Mouse (Mus musculus) hindbrain, embryonic 11.5 days (tissue): ENCODE measurements at regions not wholly inside any gene's neighbourhood (a gene's known extent, or its start where the extent isn't known, plus 50 kb on each side); places are given as distances from the start of the nearest gene placed in this dataset.

Experiments used
- ATAC-seq: fragments of 200-750 bp; cut with Nextera tagmentation; 2 replicates; pipeline ENCODE4 v1.8.0; 2017; ENCODE audit warnings: mild to moderate bottlenecking, moderate TSS enrichment, moderate library complexity; ENCODE audit not compliant: low FRiP score
- DNase-seq: peaks from one replicate; pipeline ENCODE4 v3.0.0-alpha.2; 2015; ENCODE audit warnings: low spot score
- H3K27ac ChIP-seq: fragments of 300-500 bp; sonication (generic); 2 replicates; pipeline ENCODE4 v1.5.1; 2014; ENCODE audit warnings: mild to moderate bottlenecking, low read depth, low read length
- H3K27me3 ChIP-seq: fragments of 300-500 bp; sonication (generic); 2 replicates; pipeline ENCODE4 v1.6.1; 2014; ENCODE audit warnings: mild to moderate bottlenecking, low read length, moderate library complexity, mixed read lengths; ENCODE audit not compliant: control insufficient read depth, insufficient read depth
- H3K36me3 ChIP-seq: fragments of 300-500 bp; sonication (generic); 2 replicates; pipeline ENCODE4 v1.6.1; 2014; ENCODE audit warnings: mild to moderate bottlenecking, low read length, moderate library complexity, mixed read lengths; ENCODE audit not compliant: control insufficient read depth, insufficient read depth
- H3K4me1 ChIP-seq: fragments of 300-500 bp; sonication (generic); replicated peaks from 2 replicates; pipeline ENCODE4 v1.6.1; 2014; ENCODE audit warnings: low read length, mixed read lengths; ENCODE audit not compliant: control insufficient read depth, insufficient read depth
- H3K4me2 ChIP-seq: fragments of 300-500 bp; sonication (generic); replicated peaks from 2 replicates; pipeline ENCODE4 v1.6.1; 2014; ENCODE audit warnings: mild to moderate bottlenecking, low read depth, low read length
- H3K4me3 ChIP-seq: fragments of 300-500 bp; sonication (generic); 2 replicates; pipeline ENCODE4 v1.5.1; 2014; ENCODE audit warnings: low read depth, low read length
- H3K9ac ChIP-seq: fragments of 300-500 bp; sonication (generic); 2 replicates; pipeline ENCODE4 v1.6.1; 2014; ENCODE audit warnings: low read depth, low read length
- H3K9me3 ChIP-seq: fragments of 300-500 bp; sonication (generic); 2 replicates; pipeline ENCODE4 v1.6.1; 2016; ENCODE audit warnings: low read length; ENCODE audit not compliant: control insufficient read depth
- WGBS: fragments of 180-500 bp; shearing (Covaris S2); extraction: QIAGEN DNeasy Blood & Tissue Kit; methylation state at CpG from one replicate; pipeline ENCODE4 v1.1.7; 2014; 5-methylcytosine and 5-hydroxymethylcytosine counted together

GRCm38 (mm10) chr1:151130845-151131626 is 51.3 kb upstream of the Gm47985 start:
- Histone ChIP-seq H3K36me3 (no peaks in the 10 kb centered on the region), H3K27ac (no peak overlapping the region), H3K9me3 (no peaks in the 10 kb centered on the region), H3K9ac (no peak overlapping the region), H3K4me1 (no peaks in the 10 kb centered on the region), H3K4me2 (no peak overlapping the region), H3K4me3 (no peak overlapping the region), H3K27me3 (no peaks in the 10 kb centered on the region)
- WGBS: 86% methylated on average over 5 of the region's 5 CpGs
- no peak for DNase-seq
- ATAC-seq: no peak

GRCm38 (mm10) chr1:151131627-151132284 is 50.6 kb upstream of the Gm47985 start:
- no peak overlapping the region for H3K4me2 ChIP-seq
- no peak for DNase-seq
- H3K27ac ChIP-seq: no peak overlapping the region
- no peak overlapping the region for H3K4me3 ChIP-seq
- no peaks in the 10 kb centered on the region for H3K9me3 ChIP-seq
- no peaks in the 10 kb centered on the region for H3K36me3 ChIP-seq
- no peak overlapping the region for H3K9ac ChIP-seq
- 87% methylated on average over 4 of the region's 4 CpGs for WGBS
- no peaks in the 10 kb centered on the region for H3K4me1 ChIP-seq
- no peaks in the 10 kb centered on the region for H3K27me3 ChIP-seq
- ATAC-seq: no peak
